Mouse (Mus musculus) forebrain, postnatal 0 days (tissue): ENCODE results near the gene Vmn2r19. TPM values are rescaled to one million over a fixed set of nuclear protein-coding genes. Genes with fewer than 3 reads are reported as not detected.
"Not testable (repeated sequence)": the region's sequence is repeated elsewhere in the genome, so short reads cannot be mapped to it uniquely, and the experiment has no call there.

ENCODE experiments used
- ATAC-seq: fragments of 200-750 bp; cut with Nextera tagmentation; 2 replicates; pipeline ENCODE4 v1.8.0; 2017; ENCODE audit warnings: mild to moderate bottlenecking, moderate library complexity
- DNase-seq: peaks from one replicate; pipeline ENCODE4 v3.0.0-alpha.2; 2015
- H3K27ac ChIP-seq: fragments of 300-500 bp; sonication (generic); 2 replicates; pipeline ENCODE4 v1.5.1; 2014; ENCODE audit warnings: low read depth, mild to moderate bottlenecking, antibody characterized with exemption, low read length, moderate library complexity, mixed read lengths
- H3K27me3 ChIP-seq: fragments of 300-500 bp; sonication (generic); 2 replicates; pipeline ENCODE4 v1.6.1; 2014; ENCODE audit warnings: mild to moderate bottlenecking, low read length, mixed read lengths; ENCODE audit not compliant: insufficient read depth
- H3K36me3 ChIP-seq: fragments of 300-500 bp; sonication (generic); 2 replicates; pipeline ENCODE4 v1.6.1; 2014; ENCODE audit warnings: mild to moderate bottlenecking, moderate library complexity; ENCODE audit not compliant: insufficient read depth
- H3K4me1 ChIP-seq: fragments of 300-500 bp; sonication (generic); 2 replicates; pipeline ENCODE4 v1.6.1; 2014; ENCODE audit warnings: antibody characterized with exemption; ENCODE audit not compliant: insufficient read depth
- H3K4me2 ChIP-seq: fragments of 300-500 bp; sonication (generic); 2 replicates; pipeline ENCODE4 v1.6.1; 2014; ENCODE audit warnings: low read depth, mild to moderate bottlenecking, moderate library complexity
- H3K4me3 ChIP-seq: fragments of 300-500 bp; sonication (generic); 2 replicates; pipeline ENCODE4 v1.5.1; 2014; ENCODE audit warnings: low read depth, low read length, mixed read lengths
- H3K9ac ChIP-seq: fragments of 300-500 bp; sonication (generic); 2 replicates; pipeline ENCODE4 v1.6.1; 2014; ENCODE audit warnings: mild to moderate bottlenecking
- H3K9me3 ChIP-seq: fragments of 300-500 bp; sonication (generic); 2 replicates; pipeline ENCODE4 v1.6.1; 2016; ENCODE audit warnings: low read length
- CTCF ChIP-seq: sonication (generic); IDR thresholded peaks from 2 replicates; pipeline ENCODE4 v1.5.1; 2016; ENCODE audit warnings: antibody characterized with exemption, control low read depth, low read depth
- WGBS: fragments of 180-500 bp; shearing (Covaris S2); extraction: QIAGEN DNeasy Blood & Tissue Kit; methylation state at CpG from one replicate; pipeline ENCODE4 v1.1.7; 2014; 5-methylcytosine and 5-hydroxymethylcytosine counted together
- polyA plus RNA-seq: library from polyadenylated mRNA; unstranded; fragments of >200 nt; fragmentation: Nextera tagmentation; extraction: Ambion mirVana; gene quantifications from 2 replicates; pipeline ENCODE4 v1.2.1, GENCODE M21; 2015
- total RNA-seq: library from RNA; depleted of rRNA; stranded (reverse); fragments of >200 nt; gene quantifications from 2 replicates; pipeline ENCODE4 v1.2.3, GENCODE M21; 2014; rRNA removed

Vmn2r19 gene
- total and polyA plus RNA-seq, 2 experiments from 2014 or later: not detected

GRCm38 (mm10) chr6:123296687-123297086 lies 11.4 kb upstream of the Vmn2r19 start:
- no peaks in the 10 kb centered on the region for H3K9me3 ChIP-seq
- H3K4me2 ChIP-seq: no peak overlapping the region
- WGBS: 69% methylated on average over 1 of the region's 1 CpGs

DNA sequence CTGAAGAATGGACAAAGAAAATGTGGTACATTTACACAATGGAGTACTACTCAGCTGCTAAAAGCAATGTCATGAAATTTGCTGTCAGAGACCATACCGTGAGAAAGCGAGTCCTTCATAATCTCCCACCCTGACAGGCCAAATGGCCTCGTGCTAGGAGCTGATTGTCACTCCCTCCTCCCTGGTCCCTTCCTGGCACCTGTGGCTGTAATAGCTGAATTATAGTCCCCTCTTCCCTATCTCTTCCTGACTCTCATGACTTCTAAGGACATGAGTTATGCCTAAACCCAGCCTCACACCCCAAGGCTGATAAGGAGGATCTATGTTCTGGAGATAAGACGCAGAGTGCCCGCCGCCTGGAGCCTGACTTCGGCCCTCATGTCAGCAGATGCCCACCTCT lies 1.8 kb upstream of the Vmn2r19 start:
- not testable (repeated sequence) for H3K27me3 ChIP-seq, H3K9me3 ChIP-seq, ATAC-seq, H3K9ac ChIP-seq, DNase-seq, H3K4me3 ChIP-seq, H3K27ac ChIP-seq, H3K4me1 ChIP-seq, H3K4me2 ChIP-seq, H3K36me3 ChIP-seq
- WGBS: 92% methylated on average over 7 of the region's 7 CpGs

More at GRCm38 (mm10) chr6:123296687-123297086, 11.4 kb upstream of the Vmn2r19 start:
- Histone ChIP-seq H3K27ac (no peak overlapping the region), H3K4me3 (no peak overlapping the region), H3K36me3 (no peaks in the 10 kb centered on the region), H3K27me3 (no peaks in the 10 kb centered on the region), H3K9ac (no peak overlapping the region), H3K4me1 (no peaks in the 10 kb centered on the region)
- DNase-seq: no peak
- no peak for TF ChIP-seq CTCF
- no peak for ATAC-seq

DNA sequence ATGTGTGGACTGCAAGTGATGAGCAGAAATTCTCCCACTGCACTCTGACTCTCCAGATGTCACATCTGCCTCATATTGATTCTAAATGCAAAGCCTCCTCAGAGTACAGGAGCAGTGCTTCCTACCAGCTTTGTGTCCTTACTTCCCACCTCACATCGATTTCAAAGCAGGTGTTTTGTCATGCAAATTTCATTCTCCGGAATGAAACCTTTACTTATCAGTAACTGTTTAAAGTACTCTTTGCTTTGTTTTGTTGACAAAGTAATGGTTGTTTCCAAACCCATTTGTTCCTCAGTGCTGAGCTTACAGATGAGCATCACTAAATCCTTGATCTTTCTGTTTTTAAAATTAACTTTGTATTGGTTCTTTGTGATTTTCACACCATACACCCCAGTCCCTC lies 24.4 kb downstream of the Vmn2r19 start:
- TF ChIP-seq CTCF: no peak
- H3K9me3 ChIP-seq: no peaks in the 10 kb centered on the region
- no peak overlapping the region for H3K4me3 ChIP-seq
- H3K36me3 ChIP-seq: no peaks in the 10 kb centered on the region
- no peak for DNase-seq
- no peak overlapping the region for H3K9ac ChIP-seq
- H3K27me3 ChIP-seq: no peaks in the 10 kb centered on the region
- H3K4me1 ChIP-seq: no peaks in the 10 kb centered on the region
- no peak for ATAC-seq
- 29% methylated on average over 2 of the region's 2 CpGs for WGBS
- no peak overlapping the region for H3K27ac ChIP-seq
- H3K4me2 ChIP-seq: no peak overlapping the region

DNA sequence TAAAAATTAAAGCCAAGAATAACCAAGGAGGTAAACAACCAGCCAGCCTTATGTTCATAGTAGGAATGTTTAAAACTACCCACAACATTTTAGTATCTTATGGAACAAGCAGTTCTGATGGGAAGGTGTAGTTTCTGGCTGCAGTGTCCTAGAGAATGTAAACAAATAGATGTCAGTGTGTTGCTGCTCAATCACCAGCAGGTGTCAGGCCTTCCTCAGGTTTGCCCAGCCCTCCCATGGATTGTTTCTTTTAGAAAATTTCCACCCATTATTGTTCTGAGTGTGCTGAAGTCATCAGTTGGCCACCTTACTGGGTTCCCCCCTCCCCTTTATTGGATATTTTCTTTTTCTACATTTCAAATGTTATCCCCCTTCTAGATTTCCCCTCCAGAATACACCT lies 32.0 kb downstream of the Vmn2r19 start:
- no peak overlapping the region for H3K4me3 ChIP-seq
- H3K27ac ChIP-seq: no peak overlapping the region
- peak; percentile 0 for DNase-seq
- H3K4me2 ChIP-seq: no peak overlapping the region
- peak; percentile 46 for TF ChIP-seq CTCF
- H3K36me3 ChIP-seq: no peaks in the 10 kb centered on the region
- no peaks in the 10 kb centered on the region for H3K9me3 ChIP-seq
- H3K9ac ChIP-seq: no peak overlapping the region
- no peak; the same call in 1 of the 2 replicates for ATAC-seq
- H3K27me3 ChIP-seq: no peaks in the 10 kb centered on the region
- H3K4me1 ChIP-seq: no peaks in the 10 kb centered on the region

- no peaks in the 10 kb centered on the region for H3K27me3 ChIP-seq
- DNase-seq (no peak), ATAC-seq (no peak)
- no peak for TF ChIP-seq CTCF
- no peaks in the 10 kb centered on the region for H3K9me3 ChIP-seq
- 78% methylated on average over 1 of the region's 1 CpGs for WGBS
- no peak overlapping the region for H3K4me3 ChIP-seq
- no peaks in the 10 kb centered on the region for H3K36me3 ChIP-seq
- H3K27ac ChIP-seq: no peak overlapping the region
- H3K4me2 ChIP-seq: no peak overlapping the region
- no peaks in the 10 kb centered on the region for H3K4me1 ChIP-seq
- H3K9ac ChIP-seq: no peak overlapping the region
Measured at GRCm38 (mm10) chr6:123346141-123346540, 38.0 kb downstream of the Vmn2r19 start.

Other genes with a start within 250 kb of the Vmn2r19 start
- gene Clec4a2, start 201.9 kb upstream of the Vmn2r19 start, total RNA-seq: 0.57 and 0.77 TPM in 2 replicates
- 1.2 and 1.3 TPM in 2 replicates for gene Clec4a2, start 201.9 kb upstream of the Vmn2r19 start, polyA plus RNA-seq
- gene Clec4b2, start 135.4 kb upstream of the Vmn2r19 start, total RNA-seq: not detected in 2 replicates
- not detected in 2 replicates for gene Clec4b2, start 135.4 kb upstream of the Vmn2r19 start, polyA plus RNA-seq
- 0.23 and 0.38 TPM in 2 replicates for gene Clec4n, start 78.5 kb upstream of the Vmn2r19 start, total RNA-seq
- gene Clec4n, start 78.5 kb upstream of the Vmn2r19 start, polyA plus RNA-seq: 0.70 and 1.2 TPM in 2 replicates
- gene Clec4d, start 46.2 kb upstream of the Vmn2r19 start, total RNA-seq: not detected in 2 replicates
- gene Clec4d, start 46.2 kb upstream of the Vmn2r19 start, polyA plus RNA-seq: not detected in 2 replicates
- gene Clec4e, start 18.5 kb upstream of the Vmn2r19 start, total RNA-seq: not detected in 2 replicates
- gene Clec4e, start 18.5 kb upstream of the Vmn2r19 start, polyA plus RNA-seq: not detected in 2 replicates
- not detected in 2 replicates for gene Vmn2r20, start 109.8 kb downstream of the Vmn2r19 start, total RNA-seq
- gene Vmn2r20, start 109.8 kb downstream of the Vmn2r19 start, polyA plus RNA-seq: not detected in 2 replicates
- not detected in 2 replicates for gene Vmn2r21, start 225.1 kb downstream of the Vmn2r19 start, total RNA-seq
- gene Vmn2r21, start 225.1 kb downstream of the Vmn2r19 start, polyA plus RNA-seq: not detected in 2 replicates